25 mouse cellular contexts compared by ENCODE assay signal in genomic region chr9:34478494-34478893, GRCm38 (mm10).
"Had no signal": no experiment of that assay in that cellular context is flagged by ENCODE, and none has a peak within 500 bp of the region (broad histone marks: within the 10 kb centered on the region; RNA-seq: fewer than 3 reads in every experiment).

No protein-coding gene starts in this region.

- DNase-seq: gastrocnemius, postnatal 14 days; gastrocnemius, postnatal 36 days; heart, adult 18-20 months; heart, postnatal 14 days; heart, postnatal 36 days; kidney, adult 11 months; kidney, adult 2 months; kidney, adult 9 months; kidney, postnatal 14 days; kidney, postnatal 36 days; layer of hippocampus, adult 9-11 months; layer of hippocampus, postnatal 36 days; liver had no signal

- ATAC-seq: hindbrain, postnatal 0 days; intestine, embryonic 16.5 days had no signal

- H3K27me3 ChIP-seq: heart, embryonic 15.5 days; hindbrain, embryonic 13.5 days; hindbrain, embryonic 15.5 days; limb, embryonic 12.5 days had no signal

- H3K4me3 ChIP-seq: heart, embryonic 10.5 days; heart, embryonic 13.5 days; heart, embryonic 15.5 days; hindbrain, embryonic 13.5 days; hindbrain, embryonic 15.5 days; kidney, embryonic 15.5 days; limb, embryonic 10.5 days; limb, embryonic 12.5 days had no signal

- H3K27ac ChIP-seq: heart, embryonic 10.5 days; heart, embryonic 13.5 days; heart, embryonic 15.5 days; hindbrain, embryonic 13.5 days; hindbrain, embryonic 15.5 days; hindbrain, postnatal 0 days; kidney, embryonic 15.5 days; kidney, postnatal 0 days; limb, embryonic 10.5 days; limb, embryonic 12.5 days had no signal

- H3K36me3 ChIP-seq: heart, embryonic 10.5 days; heart, embryonic 13.5 days; heart, embryonic 15.5 days; hindbrain, embryonic 13.5 days; hindbrain, embryonic 15.5 days; kidney, embryonic 15.5 days; limb, embryonic 10.5 days; limb, embryonic 12.5 days had no signal

- H3K4me2 ChIP-seq: heart, embryonic 13.5 days; heart, embryonic 15.5 days; hindbrain, embryonic 13.5 days; hindbrain, embryonic 15.5 days; kidney, embryonic 15.5 days; limb, embryonic 12.5 days; liver, embryonic 11.5 days had no signal

- H3K4me1 ChIP-seq: heart, embryonic 10.5 days; heart, embryonic 13.5 days; heart, embryonic 15.5 days; hindbrain, embryonic 15.5 days; kidney, embryonic 15.5 days had no signal

- H3K9ac ChIP-seq: heart, embryonic 13.5 days; heart, embryonic 15.5 days; hindbrain, embryonic 13.5 days; hindbrain, embryonic 15.5 days; kidney, embryonic 15.5 days; limb, embryonic 12.5 days had no signal

- H3K9me3 ChIP-seq: heart, embryonic 10.5 days; heart, embryonic 13.5 days; heart, embryonic 15.5 days; hindbrain, embryonic 13.5 days; hindbrain, embryonic 15.5 days; kidney, embryonic 15.5 days; limb, embryonic 10.5 days; limb, embryonic 12.5 days had no signal
